Mouse (Mus musculus): ENCODE results near the gene Castor2. TPM values are rescaled to one million over a fixed set of nuclear protein-coding genes. Genes with fewer than 3 reads are reported as not detected.
A peak's percentile ranks its signal among the peaks of the same experiment; 100 is the strongest.

Castor2 gene
- total RNA-seq, 2 experiments from 2014 or later = 92.5 to 118 TPM

DNA sequence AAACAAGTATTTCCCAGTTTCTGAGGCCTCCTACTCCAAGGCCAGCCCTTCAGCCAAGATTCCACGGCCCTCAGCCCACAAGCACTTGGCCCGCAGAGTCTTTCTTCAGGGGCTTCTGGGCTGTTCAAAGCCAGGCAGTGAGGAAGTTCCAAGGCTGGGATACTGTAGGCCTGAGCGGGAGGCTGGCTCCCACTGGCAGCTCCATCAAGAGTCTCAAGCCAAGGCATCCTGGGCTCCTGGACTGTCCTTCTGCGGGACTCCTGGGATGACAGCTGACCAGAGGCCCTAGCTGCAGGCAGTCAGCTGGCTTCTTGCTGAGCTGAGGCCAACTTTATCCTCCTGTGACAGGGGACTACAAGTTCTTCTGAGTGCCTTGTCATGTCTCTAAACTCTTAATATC, 48.6 kb downstream of the Castor2 start:
- peak in 1 of 2 experiments; percentile 31 for DNase-seq (ENCODE audit: low spot score in 2 of 2)

DNA sequence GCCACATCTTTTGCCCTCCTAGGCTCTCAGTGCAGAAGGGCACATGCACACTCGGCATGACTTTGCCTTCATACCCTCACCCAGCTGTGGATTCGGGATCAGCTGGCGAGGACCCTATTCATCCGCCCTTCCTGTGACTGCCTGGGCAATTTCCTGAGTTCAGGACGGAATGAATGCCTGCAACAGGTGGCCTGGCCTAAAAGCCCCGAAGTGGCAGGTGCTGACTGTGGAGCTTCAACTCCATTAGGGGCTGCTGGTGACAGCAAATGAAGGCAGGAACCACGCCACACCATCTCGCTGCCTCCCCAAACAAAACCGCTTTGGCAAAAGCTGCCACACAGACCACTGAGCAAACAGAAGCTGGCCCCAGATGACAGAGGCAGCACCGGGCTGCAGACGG, 52.4 kb downstream of the Castor2 start:
- no peak for DNase-seq (ENCODE audit: low spot score in 2 of 2)

DNA sequence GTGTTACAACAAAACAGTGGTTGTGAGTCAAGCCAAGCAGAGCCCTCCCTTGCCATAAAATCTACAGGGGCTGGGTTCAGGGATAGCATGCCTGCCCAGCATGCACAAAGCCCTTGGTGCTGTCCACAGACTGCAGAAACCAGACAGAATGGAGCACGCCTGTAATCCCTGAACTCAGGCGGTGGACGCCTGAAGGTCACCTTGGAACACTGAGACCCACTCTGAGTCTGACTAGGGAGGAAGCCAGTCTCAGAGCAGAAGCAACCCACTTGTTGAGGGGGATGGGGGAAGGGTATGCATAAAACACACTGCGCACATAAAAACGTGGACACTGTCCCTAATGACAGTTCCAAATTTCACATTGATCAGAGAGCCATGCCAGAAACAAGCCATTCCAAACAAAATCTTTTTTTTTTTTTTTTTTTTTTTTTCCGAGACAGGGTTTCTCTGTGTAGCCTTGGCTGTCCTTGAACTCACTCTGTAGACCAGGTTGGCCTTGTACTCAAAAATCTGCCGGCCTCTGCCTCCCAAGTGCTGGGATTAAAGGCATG, 56.5 kb downstream of the Castor2 start:
- no peak for DNase-seq (ENCODE audit: low spot score in 2 of 2)

DNA sequence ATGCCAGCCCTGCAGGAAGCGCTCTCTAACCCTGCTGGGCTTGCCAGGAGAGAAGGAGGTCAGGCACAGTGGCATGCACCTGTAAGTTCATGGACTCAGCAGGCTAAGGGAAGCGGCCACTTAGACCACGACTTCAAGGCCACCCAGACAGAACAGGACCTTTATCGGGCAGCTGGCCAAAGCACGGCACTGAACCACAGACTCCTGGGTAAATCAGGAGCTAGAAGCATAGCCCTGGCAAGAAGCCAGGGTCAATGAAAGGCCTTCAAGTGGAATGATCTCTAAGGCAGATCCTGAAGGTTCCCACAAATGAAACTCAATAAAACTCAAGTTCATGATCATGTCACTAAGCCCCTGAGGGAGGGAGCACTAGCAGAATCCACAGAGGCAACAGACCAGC, 65.2 kb downstream of the Castor2 start:
- no peak for DNase-seq (ENCODE audit: low spot score in 2 of 2)

DNA sequence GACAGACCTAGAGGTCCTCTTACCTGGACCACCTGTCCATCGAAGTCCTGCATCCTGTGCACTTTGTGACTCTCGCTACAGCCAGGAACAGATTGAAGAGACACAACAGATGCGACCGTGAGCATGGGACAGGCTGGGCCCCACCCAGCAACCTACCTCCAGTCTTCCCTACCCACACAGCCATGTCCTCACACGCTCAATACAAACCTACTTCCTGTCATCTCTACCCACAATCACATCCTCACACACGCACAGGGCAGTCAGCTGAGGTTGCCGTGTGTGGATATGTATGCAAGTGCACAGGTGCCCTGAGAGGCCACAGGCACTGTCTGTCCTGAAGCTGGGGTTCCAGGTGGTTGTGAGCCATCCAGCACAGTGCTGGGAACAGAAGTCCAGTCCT, 67.1 kb downstream of the Castor2 start:
- no peak for DNase-seq (ENCODE audit: low spot score in 2 of 2)

DNA sequence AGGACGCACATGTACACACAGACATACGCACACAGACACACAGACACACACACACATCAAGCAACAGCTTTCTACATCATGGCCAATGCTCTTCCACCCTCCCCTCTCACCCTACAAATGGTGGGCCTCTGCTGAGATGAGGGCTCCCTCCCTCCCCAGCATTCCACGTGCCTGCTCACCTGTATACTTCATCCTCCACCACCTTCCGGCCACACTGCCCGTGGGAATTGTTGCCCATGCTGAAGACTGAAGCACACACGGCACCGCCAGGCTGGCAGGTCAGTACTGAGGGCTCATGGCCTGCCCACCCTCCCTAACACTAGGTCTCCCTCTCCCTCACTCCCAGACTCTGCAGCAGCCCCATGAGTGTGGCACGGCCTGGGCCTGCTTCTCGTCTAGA, 68.5 kb downstream of the Castor2 start:
- no peak for DNase-seq (ENCODE audit: low spot score in 2 of 2)

DNA sequence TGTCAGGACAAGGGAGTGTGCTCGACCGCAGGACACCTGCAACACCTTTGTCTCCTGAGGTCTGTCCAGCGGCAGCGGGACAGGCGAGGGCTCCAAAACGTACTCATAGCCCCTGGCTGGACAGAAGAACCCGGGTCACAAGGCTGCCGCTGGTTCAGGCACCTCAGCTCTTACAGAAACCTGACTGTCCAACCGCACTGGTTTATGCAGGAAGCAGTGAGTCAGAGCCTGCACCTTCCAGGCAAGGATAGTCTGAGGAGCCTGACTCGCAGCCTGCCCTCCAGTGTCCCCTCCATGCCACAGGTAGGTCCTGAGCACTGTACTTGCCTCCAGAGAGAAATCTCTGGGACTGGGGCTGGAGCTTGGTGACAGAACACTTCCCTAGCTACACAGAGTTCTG, 69.7 kb downstream of the Castor2 start:
- DNase-seq (ENCODE audit: low spot score in 2 of 2) = no peak

DNA sequence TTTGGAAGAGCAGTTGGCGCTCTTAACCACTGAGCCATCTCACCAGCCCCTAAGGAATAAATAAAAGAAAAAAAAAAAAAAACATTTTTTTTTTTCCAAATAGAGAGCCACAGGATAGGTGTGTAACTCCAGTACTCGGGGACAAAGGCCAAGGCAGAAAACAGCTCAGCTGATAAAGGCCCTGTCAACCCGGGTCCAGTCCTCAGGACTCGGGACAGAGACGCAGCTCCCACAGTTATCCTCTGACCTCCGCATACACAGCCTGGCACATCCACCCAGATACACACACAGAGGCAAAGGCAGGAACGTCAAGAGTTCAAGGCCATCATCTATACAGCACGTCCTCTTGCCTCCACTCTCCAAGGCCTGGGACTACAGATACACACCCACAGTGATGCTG, 70.7 kb downstream of the Castor2 start:
- DNase-seq (ENCODE audit: low spot score in 2 of 2) = no peak

DNA sequence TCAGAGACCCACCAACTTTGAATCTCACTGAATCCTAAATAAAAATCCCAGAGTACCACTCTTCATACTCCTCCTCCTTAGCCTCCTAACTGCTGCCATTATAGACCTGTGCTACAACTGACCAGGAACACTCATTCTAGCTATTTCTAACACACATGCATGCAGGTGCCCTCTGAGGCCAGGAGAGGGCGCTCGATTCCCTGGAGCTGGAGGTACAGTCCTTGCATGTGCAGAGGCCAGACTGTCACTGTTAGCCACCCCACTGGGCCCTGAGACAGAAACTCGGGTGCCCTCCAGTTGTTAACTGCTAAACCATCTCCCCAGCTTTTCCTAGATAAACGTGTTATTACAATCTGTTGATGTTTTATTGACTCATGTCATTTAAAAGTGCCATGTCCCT, 73.7 kb downstream of the Castor2 start:
- no peak for DNase-seq (ENCODE audit: low spot score in 2 of 2)

DNA sequence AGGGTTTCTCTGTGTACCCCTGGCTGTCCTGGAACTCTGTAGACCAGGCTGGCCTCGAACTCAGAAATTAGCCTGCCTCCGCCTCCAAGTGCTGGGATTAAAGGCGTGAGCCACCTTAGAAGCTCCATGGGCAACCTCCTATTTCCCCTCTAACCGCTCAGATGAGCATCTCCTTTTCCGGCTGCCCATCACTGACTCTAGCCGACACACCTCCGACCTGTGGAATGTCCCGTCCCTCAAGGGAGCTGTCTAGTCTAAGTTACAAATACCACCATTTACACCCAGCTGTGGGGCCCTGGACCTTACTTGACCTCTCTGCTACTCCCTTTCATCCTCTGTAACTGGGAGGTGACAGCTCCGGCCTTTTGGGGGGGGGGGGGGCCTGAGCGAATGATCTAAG, 76.2 kb downstream of the Castor2 start:
- DNase-seq (ENCODE audit: low spot score in 2 of 2) = no peak

DNA sequence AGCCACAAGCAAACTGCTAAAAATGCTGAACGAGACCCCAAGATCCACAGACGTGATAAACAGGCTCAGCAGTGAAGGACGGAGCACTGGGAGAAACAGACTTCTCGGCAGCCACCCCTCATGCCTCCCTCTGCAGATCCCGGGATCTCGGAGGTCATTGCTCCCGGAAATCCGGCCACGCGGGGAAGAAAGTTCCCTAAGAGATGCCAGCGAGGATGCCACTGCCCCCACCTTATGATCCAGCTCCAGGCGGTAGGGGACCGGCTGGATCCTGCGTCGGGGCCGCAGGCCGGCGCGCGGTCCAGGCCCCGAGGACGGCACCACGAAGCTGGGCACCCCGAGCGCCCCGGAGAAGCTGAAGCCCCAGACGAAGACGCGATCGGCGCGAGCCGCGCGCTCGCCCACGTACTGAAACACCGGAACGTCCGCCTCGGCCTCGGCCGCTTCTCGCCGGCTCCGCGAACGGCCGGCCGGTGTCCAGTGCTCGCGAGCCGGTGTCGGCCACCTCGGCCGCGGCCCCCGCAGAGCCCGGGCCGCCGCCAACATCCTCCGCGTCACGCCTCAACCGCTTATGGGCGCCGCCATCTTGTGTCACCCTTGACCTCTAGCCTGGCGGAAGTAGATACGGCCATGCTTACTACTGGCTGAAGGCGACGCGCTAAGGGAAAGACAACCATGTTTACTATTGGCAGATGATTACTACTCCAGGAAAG, 76.8 kb downstream of the Castor2 start, which contains the start of gene Rcc1l:
TSS of gene Rcc1l (minus strand) at position 606 of the 713 bp plus-strand sequence.
- DNase-seq (ENCODE audit: low spot score in 2 of 2) = peak; percentile 52 to 83

DNA sequence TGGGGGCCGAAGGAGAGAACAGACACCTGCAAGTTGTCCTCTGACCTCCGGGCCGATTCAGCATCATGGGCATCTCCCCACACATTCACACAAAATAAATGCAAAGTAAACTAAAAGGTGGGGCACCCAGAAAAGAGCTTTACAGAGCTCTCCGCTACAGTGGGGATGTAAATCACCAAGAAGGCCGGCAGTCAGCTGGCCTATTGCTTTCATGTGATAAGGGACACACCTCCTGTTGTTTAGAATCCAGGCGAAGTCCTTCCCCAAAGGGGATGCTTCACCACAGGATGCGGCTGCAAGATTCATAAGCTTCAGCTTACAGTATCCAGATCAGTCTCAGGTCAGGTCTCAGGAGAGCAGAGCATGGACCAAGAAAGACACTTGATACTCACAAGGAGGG, 79.0 kb downstream of the Castor2 start:
- no peak for DNase-seq (ENCODE audit: low spot score in 2 of 2)

DNA sequence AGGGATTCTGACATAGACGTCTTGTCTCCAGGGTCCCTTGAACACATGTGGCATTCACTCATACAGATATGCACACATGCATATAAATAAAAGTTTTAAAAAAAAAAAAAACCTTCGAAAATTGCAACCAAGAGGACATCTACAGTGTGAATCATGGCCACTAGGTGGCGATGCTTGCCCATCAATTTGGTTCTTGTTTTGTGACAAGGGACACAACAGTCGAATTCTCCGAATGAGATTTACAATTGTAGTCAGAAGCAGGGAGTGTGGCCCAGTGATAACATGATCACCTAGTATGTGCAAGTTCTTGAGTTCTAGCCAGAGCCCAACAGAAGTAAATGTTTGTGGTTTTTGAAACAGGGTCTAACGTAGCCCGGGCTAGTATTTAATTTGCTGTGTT, 80.4 kb downstream of the Castor2 start:
- DNase-seq (ENCODE audit: low spot score in 2 of 2) = peak; percentile 63 to 77

DNA sequence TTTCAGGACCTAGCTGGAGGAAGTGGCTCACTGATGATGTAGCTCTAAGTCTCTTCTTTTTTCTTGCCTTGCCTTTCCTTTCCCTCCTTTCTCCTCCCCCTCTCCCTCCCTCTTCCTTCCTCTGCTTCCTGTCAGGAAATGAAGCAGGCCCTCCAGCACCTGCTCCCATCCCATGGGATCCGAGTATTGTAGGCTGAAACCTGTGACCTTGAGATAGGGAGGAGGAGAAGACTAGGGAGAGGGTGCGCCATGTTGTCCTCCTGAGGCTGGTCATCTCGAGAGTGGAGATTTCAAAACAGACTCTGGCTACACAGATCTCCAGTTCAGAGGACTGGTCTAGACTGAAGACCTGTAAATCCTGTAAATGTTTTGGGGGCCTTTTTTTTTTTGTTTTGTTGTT, 82.7 kb downstream of the Castor2 start:
- DNase-seq (ENCODE audit: low spot score in 2 of 2) = no peak

DNA sequence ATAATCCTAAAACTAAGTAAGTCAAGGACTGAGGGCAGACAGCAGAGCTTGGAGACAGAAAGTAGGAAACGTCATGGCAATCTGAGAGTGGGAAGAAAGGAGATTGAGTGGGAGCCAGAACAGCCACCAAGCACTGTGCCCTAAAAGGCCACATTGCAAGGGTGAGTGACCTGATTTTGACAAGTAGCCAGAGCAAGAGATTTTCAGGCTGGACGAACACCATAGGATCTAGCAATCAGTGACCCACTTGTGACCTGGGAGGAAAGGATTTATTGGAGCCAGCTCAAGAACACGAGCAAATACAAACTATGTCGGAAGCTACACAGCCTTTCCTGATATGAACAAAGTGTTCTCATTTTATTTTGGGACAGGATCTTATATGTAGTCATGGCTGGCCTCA, 83.2 kb downstream of the Castor2 start:
- no peak for DNase-seq (ENCODE audit: low spot score in 2 of 2)

DNA sequence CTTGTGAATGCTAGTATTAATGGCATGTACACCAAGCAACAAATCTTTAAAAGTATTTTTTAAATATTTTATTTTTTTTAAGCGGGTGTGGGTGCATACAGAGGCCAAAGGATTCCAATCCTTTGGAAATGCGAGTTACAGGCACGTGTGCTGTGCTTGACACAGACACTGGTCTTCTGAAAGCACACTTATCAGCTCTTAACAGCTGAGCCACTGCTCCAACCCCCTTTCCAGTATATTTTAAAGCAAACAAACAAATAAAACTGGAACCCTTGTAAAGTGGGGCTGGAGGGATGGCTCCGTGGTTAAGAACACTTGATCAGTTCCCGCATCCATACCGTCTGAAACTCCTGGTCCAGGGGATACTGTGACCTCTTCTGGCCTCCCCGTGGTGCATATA, 83.7 kb downstream of the Castor2 start:
- no peak for DNase-seq (ENCODE audit: low spot score in 2 of 2)

DNA sequence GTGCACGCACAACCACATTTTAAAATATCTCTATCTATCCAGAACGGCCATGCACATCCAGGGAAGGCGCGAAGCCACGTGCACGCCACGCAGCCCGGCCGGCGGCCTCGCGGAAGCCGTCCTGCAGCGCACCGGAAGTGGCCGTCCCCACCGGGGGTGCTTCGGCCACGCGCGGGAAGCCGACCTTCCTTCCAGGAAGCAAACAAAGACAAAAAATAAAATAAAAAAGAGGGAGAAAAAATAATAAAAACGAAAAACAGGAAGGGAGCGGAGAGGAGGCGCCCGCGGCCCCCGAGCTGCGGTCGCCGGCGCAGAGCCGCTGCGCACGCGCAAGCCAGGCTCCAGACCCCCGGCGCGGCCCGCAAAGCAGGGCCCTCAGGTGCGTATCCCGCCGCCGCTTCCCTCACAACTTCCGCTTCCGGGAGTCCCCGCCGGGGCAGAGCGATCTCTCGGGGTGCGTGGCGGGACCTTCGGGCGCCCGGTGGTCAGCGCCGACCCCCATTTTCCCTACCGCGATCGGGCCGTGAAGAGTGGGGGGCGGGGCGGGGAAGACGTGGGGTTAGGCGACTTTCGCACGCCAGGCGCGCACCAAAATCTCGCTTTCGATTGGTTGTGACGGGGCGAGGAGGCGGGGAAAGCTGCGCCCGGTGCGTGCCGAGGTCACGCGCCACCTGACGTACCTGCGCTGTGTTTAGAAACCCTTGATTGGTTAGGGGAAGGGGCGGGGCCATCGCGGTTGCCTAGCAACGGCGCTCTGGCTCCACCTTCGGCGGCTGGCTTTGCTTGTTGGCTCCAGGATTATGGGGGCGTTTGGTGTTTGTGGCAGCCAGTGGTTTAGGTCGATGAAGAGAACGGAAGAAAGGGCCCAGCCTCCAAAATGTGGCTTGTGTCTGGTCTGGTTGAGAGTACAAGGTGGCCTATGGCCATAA, 84.6 kb downstream of the Castor2 start, which contains the start of gene Gtf2ird2:
TSS of gene Gtf2ird2 (plus strand) at position 140 of the 929 bp plus-strand sequence.
- peak; percentile 94 to 97 for DNase-seq (ENCODE audit: low spot score in 2 of 2)

DNA sequence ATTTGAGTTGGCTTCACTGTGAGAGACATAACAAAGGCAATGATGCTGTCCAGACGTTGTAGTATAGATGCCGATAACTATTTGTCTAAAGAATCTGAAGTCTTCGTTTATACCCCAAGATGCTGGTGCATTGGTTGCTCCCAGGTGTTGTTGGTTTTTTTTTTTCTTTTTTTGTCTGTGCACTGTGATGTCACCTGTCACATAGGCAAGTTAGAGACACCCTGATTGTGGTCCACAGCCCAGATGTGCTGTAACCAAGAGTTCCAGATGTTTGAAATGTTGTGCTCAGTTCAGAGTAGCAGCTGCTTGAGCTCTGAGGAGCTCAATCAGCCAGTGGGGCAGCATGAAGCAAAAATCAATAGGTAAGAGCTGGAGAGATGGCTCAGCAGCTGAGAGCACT, 86.5 kb downstream of the Castor2 start:
- DNase-seq (ENCODE audit: low spot score in 2 of 2) = no peak

DNA sequence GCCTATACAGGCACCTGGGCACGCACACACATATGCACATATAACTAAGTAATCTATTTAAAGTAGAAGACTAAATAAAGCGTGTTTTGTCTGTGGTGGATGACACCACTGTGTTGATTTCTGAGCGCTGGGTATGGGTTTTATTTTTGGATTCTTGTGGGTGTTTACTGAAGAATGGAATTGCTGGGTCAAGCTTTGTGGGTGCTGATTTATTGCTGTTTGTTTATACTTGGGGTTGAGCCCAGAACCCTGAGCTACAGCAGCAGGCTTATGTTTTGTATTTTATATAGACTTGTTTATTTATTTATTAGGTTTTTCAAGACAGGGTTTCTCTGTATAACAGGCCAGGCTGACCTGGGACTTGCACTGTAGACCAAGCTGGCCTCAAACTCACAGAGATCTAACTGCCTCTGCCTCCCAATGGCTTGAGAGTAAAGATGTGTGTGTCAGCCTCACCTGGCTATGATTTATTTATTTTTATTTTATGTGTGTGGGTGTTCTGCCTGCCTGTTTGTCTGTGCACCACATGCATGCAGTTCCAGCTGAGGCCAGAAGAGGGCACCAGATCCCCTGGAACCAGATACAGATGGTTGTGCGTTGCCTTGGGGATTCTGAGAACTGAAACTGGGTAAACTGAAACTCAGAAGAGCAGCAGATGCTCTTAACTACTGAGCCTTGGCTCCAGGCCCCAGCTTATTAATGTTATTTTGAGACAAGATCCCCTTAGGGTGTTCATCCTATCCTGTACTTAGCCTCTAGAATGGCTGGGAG, 87.6 kb downstream of the Castor2 start:
- no peak for DNase-seq (ENCODE audit: low spot score in 2 of 2)

DNA sequence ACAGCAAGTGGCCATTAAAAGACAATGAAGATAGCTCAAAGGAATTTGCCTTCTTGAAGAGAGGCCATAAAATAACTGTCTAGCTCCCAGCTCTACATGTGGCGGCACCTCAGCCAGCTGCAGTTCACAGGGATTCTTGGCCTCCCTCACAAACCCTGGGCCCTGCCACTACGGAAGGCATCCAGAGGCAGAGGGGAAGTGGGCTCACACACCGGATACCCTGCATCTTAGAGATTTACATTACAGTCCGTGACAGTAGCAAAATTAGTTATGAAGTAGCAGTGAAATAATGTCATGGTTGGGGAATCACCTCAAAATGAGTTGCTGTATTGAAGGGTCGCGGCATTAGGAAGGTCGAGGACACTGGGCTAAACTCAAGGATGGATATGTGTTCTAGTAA, 89.1 kb downstream of the Castor2 start:
- DNase-seq (ENCODE audit: low spot score in 2 of 2) = no peak

DNA sequence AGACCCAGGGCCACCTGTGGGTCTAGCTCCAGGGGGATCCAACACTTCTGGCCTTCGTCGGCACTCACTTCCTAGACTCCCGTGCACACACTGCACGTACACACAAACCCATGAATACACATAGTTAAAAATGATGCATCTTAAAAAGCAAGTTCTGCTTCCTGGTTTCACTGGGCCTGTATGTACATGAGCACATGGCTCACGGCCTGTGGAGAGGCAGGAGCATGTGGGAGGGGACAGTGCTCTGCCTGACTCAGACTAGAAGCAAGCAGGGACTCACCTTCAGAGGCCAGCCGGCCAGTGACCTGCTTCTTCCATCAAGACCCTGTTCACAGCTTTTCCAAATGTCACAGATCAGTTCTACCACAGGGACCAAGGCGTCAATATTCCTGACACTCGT, 94.2 kb downstream of the Castor2 start:
- no peak for DNase-seq (ENCODE audit: low spot score in 2 of 2)

Data from gastrocnemius, postnatal 4 days (tissue).